Comparison of ENCODE assay signal across 8 mouse cellular contexts in the genomic region with DNA sequence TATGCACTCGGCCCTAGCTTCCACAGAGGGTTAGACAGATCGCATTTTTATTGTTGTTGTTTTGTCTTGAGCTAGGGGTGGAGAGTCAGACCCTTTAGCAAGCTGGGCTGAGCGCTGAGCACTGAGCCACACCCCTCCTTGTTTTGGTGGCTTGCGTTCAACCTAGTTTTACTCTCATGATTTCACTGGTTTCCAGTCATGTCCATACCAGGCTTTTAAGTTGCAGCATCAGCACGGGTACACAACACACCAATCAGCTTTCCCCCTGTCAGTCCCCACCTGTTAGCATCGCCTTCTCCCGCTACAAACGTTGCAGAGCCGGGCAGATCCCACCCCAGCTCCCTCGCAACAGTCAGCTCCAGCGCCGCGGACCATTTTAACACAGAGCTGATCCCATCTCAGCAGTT. TPM values are rescaled to one million over a fixed set of nuclear protein-coding genes. Genes with fewer than 3 reads are reported as not detected.
DNase-seq lines count a peak whose midpoint lies in the region; ATAC-seq and TF ChIP-seq lines count a peak whose summit lies in the region.

No protein-coding gene starts in this region.

- TF ChIP-seq EP300 in heart, postnatal 0 days (IDR thresholded peaks at IDR 0.05; ENCODE audit: low read depth), result no peak

- H3K4me2 ChIP-seq in heart, postnatal 0 days (ENCODE audit: low read depth, low read length), result peak overlapping the region; percentile 85
- peak overlapping the region; percentile 70 for H3K4me2 ChIP-seq in hindbrain, embryonic 14.5 days (replicated peaks)
- H3K4me2 ChIP-seq in midbrain, embryonic 13.5 days (replicated peaks), result peak overlapping the region; percentile 67

- peak overlapping the region; percentile 69 for H3K4me3 ChIP-seq in heart, postnatal 0 days (ENCODE audit: low read depth, low read length)
- H3K4me3 ChIP-seq in hindbrain, embryonic 14.5 days (replicated peaks; ENCODE audit: low read length), result peak overlapping the region; percentile 49
- peak overlapping the region; percentile 51 for H3K4me3 ChIP-seq in midbrain, embryonic 13.5 days (replicated peaks)

- H3K9me3 ChIP-seq in heart, postnatal 0 days (replicated peaks; ENCODE audit: control insufficient read depth, low read length), result no peaks in the 10 kb centered on the region
- H3K9me3 ChIP-seq in hindbrain, embryonic 14.5 days (ENCODE audit: control insufficient read depth, low read length), result no peaks in the 10 kb centered on the region
- no peaks in the 10 kb centered on the region for H3K9me3 ChIP-seq in midbrain, embryonic 13.5 days

- peak; percentile 7 for ATAC-seq in heart, postnatal 0 days (ENCODE audit: insufficient read depth, low read depth)
- ATAC-seq in activated CD4-positive, CD25-positive, alpha-beta regulatory T cell, adult 4 months, result peak; percentile 32
- ATAC-seq in hindbrain, embryonic 14.5 days (ENCODE audit: low FRiP score), result 0 out of 2 replicates have a peak, but pooled peaks have one; percentile 1
- peak; percentile 17 for ATAC-seq in midbrain, embryonic 13.5 days

- DNase-seq in heart, postnatal 0 days (ENCODE audit: low spot score), result peak; percentile 16
- no peak for DNase-seq in heart, adult 8-10 months (ENCODE audit: low spot score)
- no peak for DNase-seq in hindbrain, embryonic 14.5 days (ENCODE audit: low spot score)
- no peak for DNase-seq in adrenal gland, adult 2 months
- DNase-seq in cerebellum, adult 9-11 months, result no peak
- no peak for DNase-seq in embryo, embryonic 11 days

- WGBS in heart, postnatal 0 days, result under 1% methylated on average over 13 of the region's 13 CpGs
- under 1% methylated on average over 13 of the region's 13 CpGs for WGBS in hindbrain, embryonic 14.5 days
- under 1% methylated on average over 13 of the region's 13 CpGs for WGBS in midbrain, embryonic 13.5 days

- peak overlapping the region; percentile 92 for H3K27ac ChIP-seq in heart, postnatal 0 days (ENCODE audit: low read depth)
- H3K27ac ChIP-seq in hindbrain, embryonic 14.5 days, result no peak overlapping the region
- no peak overlapping the region for H3K27ac ChIP-seq in midbrain, embryonic 13.5 days

- peaks cover 13% of the 10 kb centered on the region; the same call in 1 of the 2 replicates for H3K36me3 ChIP-seq in heart, postnatal 0 days (replicated peaks; ENCODE audit: control insufficient read depth, insufficient read depth, low read length)
- H3K36me3 ChIP-seq in hindbrain, embryonic 14.5 days (replicated peaks; ENCODE audit: control insufficient read depth, insufficient read depth), result no peaks in the 10 kb centered on the region
- H3K36me3 ChIP-seq in midbrain, embryonic 13.5 days, result peaks cover 8% of the 10 kb centered on the region; the same call in 1 of the 2 replicates

- H3K9ac ChIP-seq in heart, postnatal 0 days (replicated peaks; ENCODE audit: low read depth, low read length), result peak overlapping the region; percentile 55
- H3K9ac ChIP-seq in hindbrain, embryonic 14.5 days, result peak overlapping the region; percentile 70
- H3K9ac ChIP-seq in midbrain, embryonic 13.5 days (replicated peaks), result peak overlapping the region; percentile 52

- no peaks in the 10 kb centered on the region for H3K27me3 ChIP-seq in heart, postnatal 0 days (ENCODE audit: control insufficient read depth, insufficient read depth, low read length)
- H3K27me3 ChIP-seq in hindbrain, embryonic 14.5 days (ENCODE audit: control insufficient read depth, insufficient read depth, low read length), result no peaks in the 10 kb centered on the region
- no peaks in the 10 kb centered on the region for H3K27me3 ChIP-seq in midbrain, embryonic 13.5 days

- TF ChIP-seq CTCF in heart, postnatal 0 days (IDR thresholded peaks at IDR 0.05; ENCODE audit: low read depth), result no peak

- H3K4me1 ChIP-seq in heart, postnatal 0 days (ENCODE audit: control insufficient read depth, insufficient read depth), result peaks cover 11% of the 10 kb centered on the region
- no peaks in the 10 kb centered on the region; the same call in 1 of the 2 replicates for H3K4me1 ChIP-seq in hindbrain, embryonic 14.5 days (replicated peaks; ENCODE audit: control insufficient read depth, insufficient read depth, low read length)
- H3K4me1 ChIP-seq in midbrain, embryonic 13.5 days (replicated peaks), result peaks cover 19% of the 10 kb centered on the region

RNA-seq across cellular contexts. Expression of a gene that starts 0.4 kb away (rescaled TPM):
- 6.4 and 8.3 TPM in 2 replicates for total RNA-seq in heart, postnatal 0 days (2014; rRNA removed; ENCODE audit: low replicate concordance)
- polyA plus RNA-seq in heart, postnatal 0 days (2015; fragmentation: Nextera tagmentation; extraction: Ambion mirVana), result 9.9 and 11.6 TPM in 2 replicates
- total RNA-seq in heart, adult 8-10 months (2022), result under 1 TPM in 3 of 4 experiments, not detected in 1; 0.31 to 0.78 (median 0.33) TPM
- polyA plus RNA-seq in activated CD4-positive, CD25-positive, alpha-beta regulatory T cell, adult 4 months (2017; shearing (Covaris generic)), result 10 to 100 TPM; 23.7 to 24.7 TPM
- 5.8 and 7.6 TPM in 2 replicates for polyA plus RNA-seq in hindbrain, embryonic 14.5 days (2014; fragmentation: Nextera tagmentation; extraction: Ambion mirVana)
- polyA plus RNA-seq in midbrain, embryonic 13.5 days (2015; fragmentation: Nextera tagmentation; extraction: Ambion mirVana), result 19.7 and 20.0 TPM in 2 replicates
- total RNA-seq in adrenal gland, adult 2 months (2021), result 1 to 10 TPM; 1.1 to 1.6 TPM
- polyA plus RNA-seq in adrenal gland, adult 2 months (2012; rRNA removed), result not detected in 2 replicates

RNA-seq across cellular contexts. Expression of a gene that starts 25.6 kb away (rescaled TPM):
- total RNA-seq in heart, postnatal 0 days (2014; rRNA removed; ENCODE audit: low replicate concordance), result not detected in 2 replicates
- polyA plus RNA-seq in heart, postnatal 0 days (2015; fragmentation: Nextera tagmentation; extraction: Ambion mirVana), result 0.27 and 0.32 TPM in 2 replicates
- under 1 TPM in 3 of 4 experiments, not detected in 1; 0.16 to 0.25 (median 0.19) TPM for total RNA-seq in heart, adult 8-10 months (2022)
- under 1 TPM; 0.54 to 0.93 TPM for polyA plus RNA-seq in activated CD4-positive, CD25-positive, alpha-beta regulatory T cell, adult 4 months (2017; shearing (Covaris generic))
- 1.6 and 1.7 TPM in 2 replicates for polyA plus RNA-seq in hindbrain, embryonic 14.5 days (2014; fragmentation: Nextera tagmentation; extraction: Ambion mirVana)
- 1.0 and 1.2 TPM in 2 replicates for polyA plus RNA-seq in midbrain, embryonic 13.5 days (2015; fragmentation: Nextera tagmentation; extraction: Ambion mirVana)
- total RNA-seq in adrenal gland, adult 2 months (2021), result under 1 TPM; 0.40 to 0.69 TPM
- polyA plus RNA-seq in adrenal gland, adult 2 months (2012; rRNA removed), result not detected in 2 replicates

RNA-seq across cellular contexts. Expression of a gene that starts 51.2 kb away (rescaled TPM):
- total RNA-seq in heart, postnatal 0 days (2014; rRNA removed; ENCODE audit: low replicate concordance), result 16.1 and 40.9 TPM in 2 replicates
- polyA plus RNA-seq in heart, postnatal 0 days (2015; fragmentation: Nextera tagmentation; extraction: Ambion mirVana), result 18.6 and 18.7 TPM in 2 replicates
- total RNA-seq in heart, adult 8-10 months (2022), result 10 to 100 TPM; 15.6 to 17.2 (median 16.4) TPM
- polyA plus RNA-seq in activated CD4-positive, CD25-positive, alpha-beta regulatory T cell, adult 4 months (2017; shearing (Covaris generic)), result 10 to 100 TPM; 77.1 to 98.8 TPM
- polyA plus RNA-seq in hindbrain, embryonic 14.5 days (2014; fragmentation: Nextera tagmentation; extraction: Ambion mirVana), result 60.3 and 64.3 TPM in 2 replicates
- 48.6 and 60.5 TPM in 2 replicates for polyA plus RNA-seq in midbrain, embryonic 13.5 days (2015; fragmentation: Nextera tagmentation; extraction: Ambion mirVana)
- total RNA-seq in adrenal gland, adult 2 months (2021), result 10 to 100 TPM; 32.3 to 35.7 TPM
- polyA plus RNA-seq in adrenal gland, adult 2 months (2012; rRNA removed), result 1.3 and 2.0 TPM in 2 replicates
